Mouse (Mus musculus) embryo, embryonic 10.5 days (tissue): ENCODE measurements around the gene Olfr1274-ps.
"Not testable (repeated sequence)": the region's sequence is repeated elsewhere in the genome, so short reads cannot be mapped to it uniquely, and the experiment has no call there.

Experiments used
- DNase-seq: peaks from one replicate; pipeline ENCODE4 v3.0.0-alpha.2; 2015; ENCODE audit warnings: low spot score

Olfr1274-ps gene

DNA sequence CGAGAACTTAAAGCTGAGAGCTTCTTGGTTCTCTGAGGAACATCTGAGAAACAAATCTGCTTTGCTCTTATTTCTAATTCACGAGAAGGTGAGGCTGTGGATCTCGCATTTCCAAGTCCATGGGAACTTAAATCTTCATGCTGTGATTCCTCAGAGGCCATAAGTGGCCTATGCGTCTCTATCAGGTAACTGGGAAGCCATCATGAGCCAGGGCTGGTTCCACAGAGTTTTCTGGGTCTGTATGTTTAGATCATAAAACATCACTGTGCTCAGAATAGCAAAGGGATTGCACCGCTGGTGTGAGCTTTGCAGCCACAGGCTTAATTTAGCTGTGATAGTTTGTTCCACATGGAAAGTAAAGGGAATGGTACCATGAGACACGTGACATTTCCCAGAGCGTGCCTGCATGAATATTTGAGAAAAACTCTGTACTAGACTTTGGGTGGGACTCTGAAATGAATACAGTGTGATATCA lies at the start of gene Olfr1274-ps:
Gene Olfr1274-ps, plus strand, starts transcription at position 51 of the 475 bp plus-strand sequence.
- DNase-seq = not testable (repeated sequence)

- not testable (repeated sequence) for DNase-seq
Measured at GRCm38 (mm10) chr2:90351047-90351446, 47.4 kb upstream of the Olfr1274-ps start.

- not testable (repeated sequence) for DNase-seq
Measured at GRCm38 (mm10) chr2:90351540-90351939, 46.9 kb upstream of the Olfr1274-ps start.

- not testable (repeated sequence) for DNase-seq
Measured at GRCm38 (mm10) chr2:90359229-90359628, 39.3 kb upstream of the Olfr1274-ps start.

DNA sequence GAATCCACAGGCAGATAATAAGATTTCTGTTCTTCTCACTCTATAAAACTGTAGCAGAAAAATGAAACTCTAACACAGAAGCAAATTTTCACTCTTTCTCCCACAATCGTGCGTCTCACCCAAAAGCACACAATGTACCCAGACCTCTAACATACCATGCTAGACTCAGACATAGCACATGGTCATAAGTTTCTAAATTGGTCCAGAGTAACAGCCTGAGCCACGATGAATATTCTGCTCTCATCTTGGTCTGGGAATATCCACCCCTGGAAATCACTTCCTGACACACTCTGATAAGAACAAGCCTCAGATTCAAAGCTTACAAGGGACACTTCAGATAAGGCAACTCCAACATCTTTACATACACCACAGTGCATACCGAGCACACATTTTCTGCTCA lies 38.3 kb upstream of the Olfr1274-ps start:
- not testable (repeated sequence) for DNase-seq

GRCm38 (mm10) chr2:90414110-90414821 lies 15.8 kb downstream of the Olfr1274-ps start:
- not testable (repeated sequence) for DNase-seq

- DNase-seq = not testable (repeated sequence)
Measured at GRCm38 (mm10) chr2:90422282-90422681, 23.8 kb downstream of the Olfr1274-ps start.

DNA sequence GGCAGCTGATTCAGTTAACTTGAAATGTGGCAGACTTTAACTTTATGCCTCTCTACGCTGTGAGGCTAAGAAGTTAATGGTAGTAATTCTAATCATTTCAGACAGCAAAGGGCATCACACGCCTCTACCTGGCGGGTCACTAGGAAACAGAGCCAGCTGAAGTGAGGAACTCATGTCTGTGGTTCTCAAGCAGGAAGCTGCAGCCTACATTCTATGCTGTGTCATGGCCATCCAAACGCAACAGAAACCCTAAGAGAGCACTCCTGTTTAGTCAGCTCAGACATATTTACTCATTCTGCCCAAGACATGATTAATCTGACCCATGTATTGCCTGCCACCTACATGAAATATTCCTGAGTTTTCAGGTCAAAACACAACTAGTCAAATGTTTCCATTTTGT lies 26.5 kb downstream of the Olfr1274-ps start:
- DNase-seq = not testable (repeated sequence)

- not testable (repeated sequence) for DNase-seq
Measured at GRCm38 (mm10) chr2:90428988-90429717, 30.7 kb downstream of the Olfr1274-ps start.

- not testable (repeated sequence) for DNase-seq
Measured at GRCm38 (mm10) chr2:90429782-90430181, 31.3 kb downstream of the Olfr1274-ps start.

DNA sequence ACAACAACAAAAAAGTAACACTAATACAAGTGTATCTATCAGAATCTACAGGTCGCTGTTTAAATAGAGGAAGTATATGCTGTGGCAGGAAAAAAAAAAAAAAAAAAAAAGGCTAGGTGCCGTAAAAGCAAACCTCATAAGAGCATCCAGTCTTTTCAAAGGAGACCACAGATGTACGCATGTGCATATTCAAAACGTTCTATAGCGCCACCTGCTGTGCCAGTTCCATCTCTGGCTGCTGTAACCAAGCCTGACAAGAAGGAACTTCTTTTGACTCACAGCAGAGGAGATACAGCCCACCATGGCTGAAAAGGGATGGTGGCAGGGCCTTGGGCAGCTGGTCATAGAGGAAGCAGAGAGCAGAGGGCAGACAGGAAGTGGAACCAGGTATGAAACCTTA lies 39.0 kb downstream of the Olfr1274-ps start:
- not testable (repeated sequence) for DNase-seq

- not testable (repeated sequence) for DNase-seq
Measured at GRCm38 (mm10) chr2:90440169-90440568, 41.7 kb downstream of the Olfr1274-ps start.

GRCm38 (mm10) chr2:90441811-90442210 lies 43.3 kb downstream of the Olfr1274-ps start:
- DNase-seq = peak; percentile 4

- no peak for DNase-seq
Measured at GRCm38 (mm10) chr2:90443811-90444210, 45.3 kb downstream of the Olfr1274-ps start.

DNA sequence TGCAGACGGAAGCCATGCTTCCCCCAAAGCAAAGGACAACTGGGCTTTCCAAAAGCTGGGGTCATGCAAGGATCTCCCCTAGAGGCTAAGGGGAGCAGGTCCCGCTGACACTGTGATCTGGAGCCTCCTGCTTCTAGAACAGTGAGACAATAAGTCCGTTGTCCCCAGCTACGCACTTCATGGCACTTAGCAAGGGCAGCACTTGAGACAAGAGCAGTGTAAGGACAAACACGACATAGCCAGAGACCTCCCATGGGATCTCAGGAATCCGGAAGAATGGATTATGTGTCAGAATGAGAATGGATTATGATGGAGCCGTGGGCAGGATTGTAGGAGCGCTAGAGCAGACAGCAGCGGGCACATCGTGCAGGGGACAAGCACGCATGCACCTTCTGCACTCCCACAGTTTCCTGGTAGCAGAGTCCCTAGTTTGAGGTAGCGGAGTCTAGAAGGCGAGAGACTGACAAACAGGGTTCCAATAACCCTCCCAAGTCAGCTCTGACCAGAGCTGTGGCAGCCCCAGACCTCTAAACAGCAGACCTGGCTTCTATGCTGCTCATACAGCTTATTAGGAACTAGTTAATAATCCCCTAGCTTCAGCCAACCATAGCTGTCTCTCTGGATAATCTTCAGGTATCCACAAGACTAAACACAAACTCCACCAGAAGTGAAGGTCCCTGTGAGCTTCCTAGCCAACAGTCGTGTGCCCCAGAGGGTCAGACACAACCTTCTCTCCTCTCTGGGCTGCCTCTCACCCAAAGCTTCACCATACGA lies 50.7 kb downstream of the Olfr1274-ps start:
- DNase-seq = no peak

- no peak for DNase-seq
Measured at GRCm38 (mm10) chr2:90452380-90452779, 53.9 kb downstream of the Olfr1274-ps start.
